Mouse (Mus musculus): ENCODE measurements around the gene Kazn. TPM values are rescaled to one million over a fixed set of nuclear protein-coding genes. Genes with fewer than 3 reads are reported as not detected.

Gene Kazn
- total and polyA plus RNA-seq, 3 experiments: 1.3 to 9.7 (median 4.2) TPM

GRCm38 (mm10) chr4:142091100-142091499 lies 148.1 kb downstream of the Kazn start:
- no peak for DNase-seq (ENCODE audit: extremely low read depth)
- dilution Hi-C loops (cut with MboI; ENCODE audit: extremely low pct_ligation_motif_present, extremely low pct_unique_long_range_greater_than_20kb, low sequenced_read_pairs): no loop called here

GRCm38 (mm10) chr4:142089966-142090365 lies 149.2 kb downstream of the Kazn start:
- no peak for DNase-seq (ENCODE audit: extremely low read depth)
- Histone ChIP-seq H3K4me2 (ENCODE audit: insufficient read depth, low read depth, poor library complexity, severe bottlenecking) (no peak overlapping the region), H3K27ac (ENCODE audit: insufficient read depth, low read depth) (no peak overlapping the region), H3K9me3 (replicated peaks; ENCODE audit: low read length) (peaks cover 3% of the 10 kb centered on the region), H3K4me3 (replicated peaks in 1 of 3; ENCODE audit: low read depth in 2 of 3, low read length in 2 of 3, poor library complexity in 1 of 3) (no peak overlapping the region), H3K79me2 (replicated peaks; ENCODE audit: control insufficient read depth, extremely low read depth, insufficient read depth, poor library complexity, severe bottlenecking) (no peaks in the 10 kb centered on the region), H3K4me1 (ENCODE audit: control insufficient read depth in 1 of 2, insufficient read depth in 2 of 2) (peaks cover 7 to 27% of the 10 kb centered on the region in 2 experiments; a peak in 3 of 4 replicates), H3K9ac (ENCODE audit: insufficient read depth, low read depth) (no peak overlapping the region), H3K36me3 (replicated peaks in 1 of 2; ENCODE audit: control insufficient read depth in 1 of 2, insufficient read depth in 1 of 2, low read length in 1 of 2) (no peaks in the 10 kb centered on the region), H3K27me3 (replicated peaks) (peaks cover 11% of the 10 kb centered on the region)
- dilution Hi-C loops (cut with MboI; ENCODE audit: extremely low pct_ligation_motif_present, extremely low pct_unique_long_range_greater_than_20kb, low sequenced_read_pairs): no loop called here
- in situ Hi-C loops (cut with MboI; ENCODE audit: low pct_ligation_motif_present, low pct_unique_long_range_greater_than_20kb, low sequenced_read_pairs): loop anchor here (25.0 kb wide), 1 partner anchor 678 kb away; the partner anchor contains the start of genes Clcnkb and Hspb7
- TF ChIP-seq IRF4 (IDR thresholded peaks at IDR 0.05; ENCODE audit: low read depth, low read length): no peak
- TF ChIP-seq POLR2A (IDR thresholded peaks at IDR 0.05; ENCODE audit: low read depth, low read length): no peak
- no peak for TF ChIP-seq KAT2A (IDR thresholded peaks at IDR 0.05; ENCODE audit: insufficient replicate concordance, low read length)
- TF ChIP-seq NRF1 (IDR thresholded peaks at IDR 0.05; ENCODE audit: low read depth, low read length): no peak
- TF ChIP-seq ZKSCAN1 (IDR thresholded peaks at IDR 0.05; ENCODE audit: borderline replicate concordance, low read depth, low read length): no peak
- TF ChIP-seq JUND (conservative IDR thresholded peaks at IDR 0.05; ENCODE audit: low read depth, low read length): no peak
- TF ChIP-seq SIN3A (IDR thresholded peaks at IDR 0.05; ENCODE audit: low read length): no peak
- no peak for TF ChIP-seq E2F4 (IDR thresholded peaks at IDR 0.05; ENCODE audit: insufficient replicate concordance, low read depth, low read length)
- TF ChIP-seq MYC (IDR thresholded peaks at IDR 0.05; ENCODE audit: low read depth, low read length): no peak
- TF ChIP-seq GABPA (IDR thresholded peaks at IDR 0.05; ENCODE audit: insufficient replicate concordance, low read depth, low read length): no peak
- TF ChIP-seq MEF2A (IDR thresholded peaks at IDR 0.05; ENCODE audit: borderline replicate concordance, low read depth, low read length): no peak
- TF ChIP-seq ZNF384 (IDR thresholded peaks at IDR 0.05; ENCODE audit: low read depth, low read length): no peak
- TF ChIP-seq MAZ (IDR thresholded peaks at IDR 0.05; ENCODE audit: low read depth, low read length): no peak
- no peak for TF ChIP-seq USF2 (conservative IDR thresholded peaks at IDR 0.05; ENCODE audit: low read depth, low read length)
- no peak for TF ChIP-seq CHD1 (IDR thresholded peaks at IDR 0.05; ENCODE audit: low read depth, low read length)
- no peak for TF ChIP-seq ETS1 (conservative IDR thresholded peaks at IDR 0.05; ENCODE audit: low read depth, low read length)

More at GRCm38 (mm10) chr4:142091100-142091499, 148.1 kb downstream of the Kazn start:
- H3K4me3 ChIP-seq (replicated peaks in 1 of 3; ENCODE audit: low read depth in 2 of 3, low read length in 2 of 3, poor library complexity in 1 of 3): no peak overlapping the region
- H3K9ac ChIP-seq (ENCODE audit: insufficient read depth, low read depth): no peak overlapping the region
- peaks cover 7% of the 10 kb centered on the region for H3K27me3 ChIP-seq (replicated peaks)
- no peak for TF ChIP-seq POLR2AphosphoS2 (IDR thresholded peaks at IDR 0.05; ENCODE audit: low read depth, low read length)
- H3K4me2 ChIP-seq (ENCODE audit: insufficient read depth, low read depth, poor library complexity, severe bottlenecking): no peak overlapping the region
- H3K4me1 ChIP-seq (ENCODE audit: control insufficient read depth in 1 of 2, insufficient read depth in 2 of 2): peaks cover 7 to 23% of the 10 kb centered on the region in 2 experiments; a peak in 3 of 4 replicates
- peaks cover 3% of the 10 kb centered on the region for H3K9me3 ChIP-seq (replicated peaks; ENCODE audit: low read length)
- H3K79me2 ChIP-seq (replicated peaks; ENCODE audit: control insufficient read depth, extremely low read depth, insufficient read depth, poor library complexity, severe bottlenecking): no peaks in the 10 kb centered on the region
- in situ Hi-C loops (cut with MboI; ENCODE audit: low pct_ligation_motif_present, low pct_unique_long_range_greater_than_20kb, low sequenced_read_pairs): loop anchor here (25.0 kb wide), 1 partner anchor 679 kb away; the partner anchor contains the start of genes Clcnkb and Hspb7
- H3K36me3 ChIP-seq (replicated peaks in 1 of 2; ENCODE audit: control insufficient read depth in 1 of 2, insufficient read depth in 1 of 2, low read length in 1 of 2): no peaks in the 10 kb centered on the region
- H3K27ac ChIP-seq (ENCODE audit: insufficient read depth, low read depth): no peak overlapping the region

All from CH12.LX (cell line).